Mouse (Mus musculus) forelimb bud, embryonic 11.5 days (tissue): ENCODE data around the gene Fgr.
A peak's percentile ranks its signal among the peaks of the same experiment; 100 is the strongest.
"Not testable (repeated sequence)": the region's sequence is repeated elsewhere in the genome, so short reads cannot be mapped to it uniquely, and the experiment has no call there.

Experiments
- DNase-seq: peaks from one replicate; pipeline ENCODE4 v3.0.0-alpha.2; 2012; ENCODE audit warnings: low read depth, low spot score

Fgr gene

DNA sequence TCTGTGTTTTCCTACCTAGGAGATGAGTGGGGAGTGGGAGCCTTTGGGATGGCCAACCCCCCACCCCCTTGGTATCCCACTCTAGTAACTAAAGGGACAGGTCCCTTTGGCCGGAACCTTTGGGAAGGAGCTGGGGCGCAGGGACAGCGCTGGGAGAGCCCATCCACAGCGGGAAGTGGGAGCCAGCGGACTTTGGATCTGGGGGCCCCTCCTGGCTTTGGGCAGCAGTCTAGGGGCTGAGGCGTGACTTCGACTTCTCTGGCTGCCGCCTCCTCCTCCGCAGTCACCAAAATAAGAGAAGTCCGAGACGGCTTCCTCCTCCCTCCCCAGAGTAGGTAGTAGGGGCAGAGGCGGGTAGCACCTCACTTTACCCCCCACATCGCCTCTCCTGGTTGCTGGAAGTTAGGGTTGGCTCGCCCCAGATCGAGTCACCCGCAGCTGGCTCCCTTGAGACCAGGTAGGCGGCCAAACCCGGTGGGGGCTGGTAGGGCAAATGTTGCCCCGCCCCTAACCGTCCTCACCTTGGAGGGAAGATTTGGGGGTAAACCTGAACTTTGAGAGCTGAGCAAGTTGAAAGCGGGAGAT, at the start of gene Fgr:
Gene Fgr (plus strand): TSS at position 282 of the 585 bp plus-strand sequence.
- DNase-seq: no peak

- DNase-seq: not testable (repeated sequence)
These were observed 47.4 kb upstream of the Fgr start for GRCm38 (mm10) chr4:132926520-132926919.

- DNase-seq: peak; percentile 83
These were observed 43.1 kb upstream of the Fgr start for GRCm38 (mm10) chr4:132930784-132931183.

- no peak for DNase-seq
These were observed 41.0 kb upstream of the Fgr start for GRCm38 (mm10) chr4:132932752-132933404.

- no peak for DNase-seq
These were observed 39.3 kb upstream of the Fgr start for GRCm38 (mm10) chr4:132934639-132935038.

DNA sequence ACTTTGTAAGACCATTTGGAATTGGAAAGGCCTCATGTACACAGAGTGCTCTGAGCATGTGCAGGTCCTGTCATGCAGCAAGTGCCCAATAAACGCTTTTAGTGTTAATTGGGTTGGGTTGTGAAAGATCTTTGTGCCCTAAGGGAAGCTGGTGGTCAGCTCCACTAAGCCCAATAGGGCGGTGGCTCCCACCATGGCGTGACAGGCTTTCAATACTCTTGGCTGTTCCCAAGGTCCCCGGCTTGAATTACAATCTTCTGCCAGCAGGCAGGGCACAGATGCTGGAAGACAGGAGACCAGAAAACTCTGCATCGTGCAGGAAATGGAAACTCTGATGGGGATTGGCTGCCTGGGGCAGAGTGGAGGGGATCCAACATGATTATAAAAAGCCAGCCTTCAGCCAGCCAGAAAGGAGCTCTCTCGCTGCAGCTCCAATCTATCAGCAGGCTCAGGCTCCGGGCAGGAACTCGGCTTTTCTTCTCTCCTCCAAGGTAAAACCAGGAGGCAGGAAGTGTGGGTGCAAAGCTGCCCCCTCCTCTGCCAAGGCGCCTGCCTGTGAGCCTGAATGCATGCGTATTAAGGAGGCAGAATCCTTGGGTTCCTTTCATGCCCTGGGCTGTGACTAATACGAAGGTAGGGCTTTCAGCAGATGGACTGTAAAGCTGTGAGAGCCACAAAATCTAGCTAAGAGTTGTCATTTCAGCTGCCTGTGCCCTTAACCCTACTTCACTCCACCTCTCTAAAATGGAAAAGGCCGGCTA, 35.5 kb upstream of the Fgr start:
- DNase-seq: peak; percentile 62

- peak; percentile 65 for DNase-seq
These were observed 34.3 kb upstream of the Fgr start for GRCm38 (mm10) chr4:132939421-132940127.

- DNase-seq: no peak
These were observed 32.7 kb upstream of the Fgr start for GRCm38 (mm10) chr4:132941012-132941729.

GRCm38 (mm10) chr4:132943088-132943487, 30.8 kb upstream of the Fgr start:
- no peak for DNase-seq

DNA sequence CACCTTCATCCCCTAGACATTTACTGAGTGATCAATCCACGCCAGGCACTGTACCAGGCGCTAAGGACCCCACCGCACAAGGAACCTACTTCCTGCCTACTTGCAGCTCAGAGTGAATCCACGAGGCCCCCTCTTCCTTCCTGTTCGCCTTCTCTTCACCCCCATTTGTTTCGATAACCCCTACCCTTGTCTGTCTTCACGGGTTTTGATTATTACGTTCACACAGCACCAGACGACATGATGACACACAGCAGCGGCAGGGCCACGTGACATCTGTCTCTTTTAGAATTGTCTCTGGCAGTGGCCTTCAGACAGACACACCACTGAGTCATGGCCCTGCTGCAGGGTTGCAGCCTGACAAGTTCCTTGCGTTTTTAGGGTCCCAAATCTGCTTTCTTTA, 29.8 kb upstream of the Fgr start:
- DNase-seq: no peak

GRCm38 (mm10) chr4:132944776-132945175, 29.1 kb upstream of the Fgr start:
- no peak for DNase-seq

GRCm38 (mm10) chr4:132945261-132946046, 28.4 kb upstream of the Fgr start:
- peak; percentile 76 for DNase-seq

GRCm38 (mm10) chr4:132946047-132947001, 27.6 kb upstream of the Fgr start:
- DNase-seq: no peak

GRCm38 (mm10) chr4:132949882-132950532, 23.9 kb upstream of the Fgr start:
- DNase-seq: no peak

- no peak for DNase-seq
These were observed 22.9 kb upstream of the Fgr start for GRCm38 (mm10) chr4:132950999-132951398.

- no peak for DNase-seq
These were observed 19.1 kb upstream of the Fgr start for GRCm38 (mm10) chr4:132954530-132955394.

- no peak for DNase-seq
These were observed 18.5 kb upstream of the Fgr start for GRCm38 (mm10) chr4:132955395-132955791.
